Mouse (Mus musculus): ENCODE measurements at regions not wholly inside any gene's neighbourhood (a gene's known extent, or its start where the extent isn't known, plus 50 kb on each side); places are given as distances from the start of the nearest gene placed in this dataset.
A peak's percentile ranks its signal among the peaks of the same experiment; 100 is the strongest.

- DNase-seq: no peak
Measured at GRCm38 (mm10) chr2:137575750-137576149, 459.3 kb upstream of the Jag1 start.

- no peak for DNase-seq
Measured at GRCm38 (mm10) chr2:137574845-137575449, 458.5 kb upstream of the Jag1 start.

GRCm38 (mm10) chr2:137571146-137571545 lies 454.7 kb upstream of the Jag1 start:
- DNase-seq: no peak

GRCm38 (mm10) chr2:137566619-137567018 lies 450.2 kb upstream of the Jag1 start:
- no peak for DNase-seq

GRCm38 (mm10) chr2:137564064-137564624 lies 447.7 kb upstream of the Jag1 start:
- DNase-seq: no peak

- peak; percentile 20 for DNase-seq
Measured at GRCm38 (mm10) chr2:137560366-137560765, 443.9 kb upstream of the Jag1 start.

GRCm38 (mm10) chr2:137553871-137554270 lies 437.4 kb upstream of the Jag1 start:
- DNase-seq: no peak

- DNase-seq: no peak
Measured at GRCm38 (mm10) chr2:137536581-137536980, 420.1 kb upstream of the Jag1 start.

- DNase-seq: no peak
Measured at GRCm38 (mm10) chr2:137516271-137516670, 399.8 kb upstream of the Jag1 start.

GRCm38 (mm10) chr2:137515043-137515442 lies 398.6 kb upstream of the Jag1 start:
- DNase-seq: no peak

GRCm38 (mm10) chr2:137513895-137514506 lies 397.6 kb upstream of the Jag1 start:
- peak; percentile 3 for DNase-seq

- peak; percentile 13 for DNase-seq
Measured at GRCm38 (mm10) chr2:137510671-137511235, 394.3 kb upstream of the Jag1 start.

- DNase-seq: no peak
Measured at GRCm38 (mm10) chr2:137501236-137501635, 384.8 kb upstream of the Jag1 start.

- no peak for DNase-seq
Measured at GRCm38 (mm10) chr2:137497616-137498015, 381.2 kb upstream of the Jag1 start.

- no peak for DNase-seq
Measured at GRCm38 (mm10) chr2:137493600-137493999, 377.2 kb upstream of the Jag1 start.

- no peak for DNase-seq
Measured at GRCm38 (mm10) chr2:137489181-137489682, 372.8 kb upstream of the Jag1 start.

- no peak for DNase-seq
Measured at GRCm38 (mm10) chr2:137468769-137469168, 352.3 kb upstream of the Jag1 start.

GRCm38 (mm10) chr2:137457061-137457753 lies 340.8 kb upstream of the Jag1 start:
- no peak for DNase-seq

GRCm38 (mm10) chr2:137456436-137456835 lies 340.0 kb upstream of the Jag1 start:
- DNase-seq: no peak

- DNase-seq: no peak
Measured at GRCm38 (mm10) chr2:137446919-137447318, 330.5 kb upstream of the Jag1 start.

- no peak for DNase-seq
Measured at GRCm38 (mm10) chr2:137437741-137438140, 321.3 kb upstream of the Jag1 start.

- no peak for DNase-seq
Measured at GRCm38 (mm10) chr2:137436161-137436560, 319.7 kb upstream of the Jag1 start.

- no peak for DNase-seq
Measured at GRCm38 (mm10) chr2:137422656-137423055, 306.2 kb upstream of the Jag1 start.

Measured in adrenal gland, postnatal 10 days (tissue).